In genomic region chr11:61547710-61548109, GRCm38 (mm10) we compare ENCODE assay signal across 20 mouse cellular contexts. TPM values are rescaled to one million over a fixed set of nuclear protein-coding genes. Genes with fewer than 3 reads are reported as not detected.
DNase-seq lines count a peak whose midpoint lies in the region; TF ChIP-seq lines count a peak whose summit lies in the region.
"Had no signal": no experiment of that assay in that cellular context is flagged by ENCODE, and none has a peak within 500 bp of the region (broad histone marks: within the 10 kb centered on the region; RNA-seq: fewer than 3 reads in every experiment).

No protein-coding gene starts in this region.

- peak in 1 of 2 experiments; percentile 50 for DNase-seq in cerebellum, adult 2 months
- DNase-seq in cerebellum, adult 8-10 months: no peak
- no peak for DNase-seq in left cerebral cortex, adult 2 months (ENCODE audit: extremely low spot score in 1 of 2, low spot score in 2 of 2)
- DNase-seq in left cerebral cortex, postnatal 14 days (ENCODE audit: low spot score in 2 of 2): no peak
- no peak for DNase-seq in kidney, postnatal 10 days
- DNase-seq: adrenal gland, adult 8-10 months; adrenal gland, postnatal 14 days; adrenal gland, postnatal 36 days; B cell, adult 2 months; cerebellum, adult 11 months; cerebellum, adult 9-11 months; cerebellum, postnatal 14 days; cerebellum, postnatal 36 days; forebrain, postnatal 0 days had no signal

- H3K27ac ChIP-seq in cerebellum, adult 2 months (ENCODE audit: insufficient read depth, low read length): peak overlapping the region; percentile 29; the same call in 1 of the 2 replicates
- H3K27ac ChIP-seq in left cerebral cortex, adult 2 months: peak overlapping the region; percentile 7; the same call in 1 of the 2 replicates
- H3K27ac ChIP-seq: embryonic facial prominence, embryonic 10.5 days; embryonic facial prominence, embryonic 12.5 days; forebrain, embryonic 13.5 days; forebrain, embryonic 15.5 days had no signal

- intact Hi-C loops in left cerebral cortex, adult 2 months (cut with DNase I): no loop called here
- intact Hi-C loops in left cerebral cortex, postnatal 14 days (cut with DNase I): no loop called here

- TF ChIP-seq CTCF in cerebellum, adult 2 months (IDR thresholded peaks at IDR 0.05; ENCODE audit: borderline replicate concordance, insufficient read depth, low read depth, low read length): no peak
- no peak for TF ChIP-seq CTCF in left cerebral cortex, adult 2 months (IDR thresholded peaks at IDR 0.05)

- TF ChIP-seq POLR2A in cerebellum, adult 2 months (IDR thresholded peaks at IDR 0.05; ENCODE audit: borderline replicate concordance, insufficient read depth, low read length): no peak

- peaks cover 45% of the 10 kb centered on the region for H3K4me1 ChIP-seq in cerebellum, adult 2 months (ENCODE audit: control insufficient read depth, insufficient read depth, low read length)
- H3K4me1 ChIP-seq: embryonic facial prominence, embryonic 10.5 days; embryonic facial prominence, embryonic 12.5 days had no signal

- no peaks in the 10 kb centered on the region for H3K27me3 ChIP-seq in cerebellum, adult 2 months (ENCODE audit: control insufficient read depth, insufficient read depth, low read length)
- H3K27me3 ChIP-seq: CH12.LX; embryonic facial prominence, embryonic 12.5 days; forebrain, embryonic 13.5 days; forebrain, embryonic 15.5 days; Patski had no signal

- no peak overlapping the region for H3K4me3 ChIP-seq in cerebellum, adult 2 months (replicated peaks; ENCODE audit: insufficient read depth, low read depth, low read length)
- no peak overlapping the region for H3K4me3 ChIP-seq in left cerebral cortex, adult 2 months
- H3K4me3 ChIP-seq: embryonic facial prominence, embryonic 10.5 days; embryonic facial prominence, embryonic 12.5 days; forebrain, embryonic 13.5 days; forebrain, embryonic 15.5 days had no signal

- 31% methylated on average over 4 of the region's 4 CpGs for WGBS in cerebellum, adult 2 months

RNA-seq across cellular contexts. Expression of gene Epn2, which starts 31.8 kb away (rescaled TPM):
- 123 and 132 TPM in 2 replicates for polyA plus RNA-seq in cerebellum, adult 2 months (2012; rRNA removed)
- total RNA-seq in left cerebral cortex, adult 2 months (2021): 100 to 1,000 TPM; 113 TPM
- total RNA-seq in left cerebral cortex, postnatal 14 days (2021): 100 to 1,000 TPM; 115 TPM

RNA-seq across cellular contexts. Expression of gene B9d1, which starts 42.8 kb away (rescaled TPM):
- 36.2 and 40.7 TPM in 2 replicates for polyA plus RNA-seq in cerebellum, adult 2 months (2012; rRNA removed)
- total RNA-seq in left cerebral cortex, adult 2 months (2021): 10 to 100 TPM; 39.1 to 43.8 TPM
- total RNA-seq in left cerebral cortex, postnatal 14 days (2021): 10 to 100 TPM; 38.0 to 44.1 TPM

RNA-seq across cellular contexts. Expression of gene Mapk7, which starts 53.5 kb away (rescaled TPM):
- 47.8 and 55.8 TPM in 2 replicates for polyA plus RNA-seq in cerebellum, adult 2 months (2012; rRNA removed)
- 10 to 100 TPM; 19.8 to 20.3 TPM for total RNA-seq in left cerebral cortex, adult 2 months (2021)
- 10 to 100 TPM; 30.5 to 32.4 TPM for total RNA-seq in left cerebral cortex, postnatal 14 days (2021)
